Comparison of ENCODE assay signal across 12 mouse cellular contexts in the genomic region with DNA sequence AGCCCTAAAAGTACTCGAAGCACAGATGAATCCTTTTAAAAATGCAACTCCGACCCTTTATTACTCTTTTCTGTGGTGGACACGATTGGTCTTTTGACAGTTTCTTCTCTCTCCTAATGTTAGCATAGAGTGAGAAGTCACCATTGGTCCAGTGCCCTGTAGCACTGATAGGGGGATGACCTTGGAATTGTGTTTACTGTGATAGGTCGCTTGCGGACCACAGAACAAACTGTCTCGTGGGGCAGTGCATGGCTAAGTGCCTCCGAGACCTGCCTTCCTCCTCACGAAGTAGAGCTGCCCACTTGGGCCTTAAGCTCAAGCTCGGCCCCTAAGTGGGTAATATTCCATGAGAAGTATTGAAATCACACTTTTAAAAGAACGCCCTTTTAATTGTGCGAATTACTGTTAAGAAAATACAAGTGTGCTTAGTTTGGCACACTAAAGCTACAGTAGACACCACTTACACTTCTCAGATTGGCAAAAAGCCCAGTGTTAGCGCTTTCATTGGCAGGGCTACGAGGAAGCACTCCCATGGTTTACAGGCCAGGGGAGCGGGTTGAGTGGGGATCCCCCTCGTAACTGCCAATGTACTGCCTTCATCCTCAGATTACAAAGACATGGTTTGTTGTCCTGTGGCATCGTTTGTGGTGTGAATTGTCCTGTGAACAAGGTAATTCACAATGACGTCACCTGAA. TPM values are rescaled to one million over a fixed set of nuclear protein-coding genes. Genes with fewer than 3 reads are reported as not detected.
A peak's percentile ranks its signal among the peaks of the same experiment; 100 is the strongest.
DNase-seq lines count a peak whose midpoint lies in the region; ATAC-seq lines count a peak whose summit lies in the region.
"Had no signal": no experiment of that assay in that cellular context is flagged by ENCODE, and none has a peak within 500 bp of the region (broad histone marks: within the 10 kb centered on the region; RNA-seq: fewer than 3 reads in every experiment).

No protein-coding gene starts in this region.

- H3K9me3 ChIP-seq in limb, embryonic 13.5 days, result no peaks in the 10 kb centered on the region
- H3K9me3 ChIP-seq in limb, embryonic 10.5 days (replicated peaks), result no peaks in the 10 kb centered on the region
- no peaks in the 10 kb centered on the region for H3K9me3 ChIP-seq in heart, embryonic 12.5 days (replicated peaks)
- H3K9me3 ChIP-seq: hindbrain, embryonic 13.5 days had no signal

- peaks cover 16% of the 10 kb centered on the region for H3K27me3 ChIP-seq in limb, embryonic 13.5 days
- H3K27me3 ChIP-seq in limb, embryonic 10.5 days (ENCODE audit: low read depth, poor library complexity, severe bottlenecking), result no peaks in the 10 kb centered on the region
- H3K27me3 ChIP-seq in heart, embryonic 12.5 days (replicated peaks), result peaks cover 7% of the 10 kb centered on the region
- H3K27me3 ChIP-seq: hindbrain, embryonic 13.5 days had no signal

- H3K4me2 ChIP-seq in limb, embryonic 13.5 days (replicated peaks), result peak overlapping the region; percentile 25; the same call in 1 of the 2 replicates
- H3K4me2 ChIP-seq in heart, embryonic 12.5 days, result no peak overlapping the region; the same call in 1 of the 2 replicates
- H3K4me2 ChIP-seq: hindbrain, embryonic 13.5 days had no signal

- peak; percentile 87 for ATAC-seq in limb, embryonic 13.5 days (ENCODE audit: low FRiP score, low read depth)
- ATAC-seq in heart, embryonic 12.5 days (ENCODE audit: insufficient number of reproducible peaks, low FRiP score), result peak; percentile 64; the same call in 1 of the 2 replicates

- no peak overlapping the region for H3K4me3 ChIP-seq in limb, embryonic 13.5 days
- H3K4me3 ChIP-seq in limb, embryonic 10.5 days, result no peak overlapping the region
- H3K4me3 ChIP-seq in heart, embryonic 12.5 days, result no peak overlapping the region
- H3K4me3 ChIP-seq: hindbrain, embryonic 13.5 days had no signal

- H3K4me1 ChIP-seq in limb, embryonic 13.5 days, result 0 out of 2 replicates have a peak, but pooled peaks cover 6% of the 10 kb centered on the region
- no peaks in the 10 kb centered on the region for H3K4me1 ChIP-seq in limb, embryonic 10.5 days
- peaks cover 4% of the 10 kb centered on the region for H3K4me1 ChIP-seq in heart, embryonic 12.5 days (replicated peaks)
- H3K4me1 ChIP-seq: hindbrain, embryonic 13.5 days had no signal

- WGBS in limb, embryonic 13.5 days, result 51% methylated on average over 17 of the region's 17 CpGs
- 81% methylated on average over 17 of the region's 17 CpGs for WGBS in limb, embryonic 10.5 days
- WGBS in heart, embryonic 12.5 days, result 62% methylated on average over 17 of the region's 17 CpGs

- H3K27ac ChIP-seq in limb, embryonic 13.5 days, result no peak overlapping the region
- no peak overlapping the region for H3K27ac ChIP-seq in limb, embryonic 10.5 days
- H3K27ac ChIP-seq in heart, embryonic 12.5 days (ENCODE audit: poor library complexity, severe bottlenecking), result no peak overlapping the region
- H3K27ac ChIP-seq: hindbrain, embryonic 13.5 days; liver, embryonic 14.5 days had no signal

- no peak overlapping the region for H3K9ac ChIP-seq in limb, embryonic 13.5 days
- H3K9ac ChIP-seq in heart, embryonic 12.5 days, result no peak overlapping the region
- H3K9ac ChIP-seq: hindbrain, embryonic 13.5 days; liver, embryonic 14.5 days had no signal

- peak; percentile 41 for DNase-seq in adrenal gland, postnatal 14 days
- DNase-seq in adrenal gland, postnatal 4 days (ENCODE audit: low spot score in 2 of 2), result no peak
- no peak for DNase-seq in limb, embryonic 10.5 days (ENCODE audit: low spot score)
- peak; percentile 48 for DNase-seq in lung, postnatal 14 days
- DNase-seq in left cerebral cortex, adult 11 months (ENCODE audit: low spot score), result no peak
- no peak for DNase-seq in layer of hippocampus, adult 9-10 months (ENCODE audit: low spot score)
- DNase-seq: embryo, embryonic 11 days; thymus, adult 18-20 months had no signal

- H3K36me3 ChIP-seq in limb, embryonic 13.5 days, result no peaks in the 10 kb centered on the region
- H3K36me3 ChIP-seq in limb, embryonic 10.5 days, result no peaks in the 10 kb centered on the region
- no peaks in the 10 kb centered on the region for H3K36me3 ChIP-seq in heart, embryonic 12.5 days

RNA-seq across cellular contexts. Expression of a gene that starts 11.4 kb away (rescaled TPM):
- total RNA-seq in adrenal gland, postnatal 14 days (2021), result 68.8 and 158 TPM in 2 replicates
- 10 to 100 TPM; 24.9 to 67.7 TPM for total RNA-seq in adrenal gland, postnatal 4 days (2021)
- 0.73 and 0.83 TPM in 2 replicates for polyA plus RNA-seq in limb, embryonic 13.5 days (2015; fragmentation: Nextera tagmentation; extraction: Ambion mirVana)
- polyA plus RNA-seq in limb, embryonic 10.5 days (2016; fragmentation: Nextera tagmentation; extraction: Ambion mirVana), result 0.11 and 0.26 TPM in 2 replicates
- polyA plus RNA-seq in heart, embryonic 12.5 days (2016; fragmentation: Nextera tagmentation; extraction: Ambion mirVana), result 0.17 and 0.86 TPM in 2 replicates

RNA-seq across cellular contexts. Expression of a gene that starts 55.5 kb away (rescaled TPM):
- total RNA-seq in adrenal gland, postnatal 14 days (2021), result 11.8 and 14.9 TPM in 2 replicates
- 10 to 100 TPM; 16.8 to 53.9 TPM for total RNA-seq in adrenal gland, postnatal 4 days (2021)
- polyA plus RNA-seq in limb, embryonic 13.5 days (2015; fragmentation: Nextera tagmentation; extraction: Ambion mirVana), result 3.9 and 5.0 TPM in 2 replicates
- 0.18 and 0.31 TPM in 2 replicates for polyA plus RNA-seq in limb, embryonic 10.5 days (2016; fragmentation: Nextera tagmentation; extraction: Ambion mirVana)
- polyA plus RNA-seq in heart, embryonic 12.5 days (2016; fragmentation: Nextera tagmentation; extraction: Ambion mirVana), result 3.1 and 3.4 TPM in 2 replicates

Comparison
In these comparisons a context has a peak if more than half of its experiments do, and no peak if none do; other contexts are left out.
1. DNase-seq: peak in adrenal gland, postnatal 14 days (single experiment) and lung, postnatal 14 days (single experiment); none in adrenal gland, postnatal 4 days (0 of 2), limb, embryonic 10.5 days (single experiment), left cerebral cortex, adult 11 months (single experiment) and layer of hippocampus, adult 9-10 months (single experiment).